Mouse (Mus musculus) neural tube, embryonic 10.5 days (tissue): ENCODE measurements around the gene Ivl.

Source experiments
- DNase-seq: peaks from one replicate; pipeline ENCODE4 v3.0.0-alpha.2; 2017; ENCODE audit warnings: low spot score; ENCODE audit errors: extremely low spot score

Gene Ivl

GRCm38 (mm10) chr3:92573449-92574041, at the start of gene Ivl:
Gene Ivl (minus strand): TSS chr3:92573735.
- no peak for DNase-seq

- DNase-seq = no peak
Observed at GRCm38 (mm10) chr3:92621560-92621959, 48.0 kb upstream of the Ivl start, which contains the start of gene Lce6a. Gene Lce6a (minus strand): TSS chr3:92621660.

- DNase-seq = no peak
Observed at GRCm38 (mm10) chr3:92609804-92610203, 36.3 kb upstream of the Ivl start.

GRCm38 (mm10) chr3:92607392-92607791, 33.9 kb upstream of the Ivl start, which contains the start of gene 2210017I01Rik:
Gene 2210017I01Rik (minus strand): TSS chr3:92607492.
- DNase-seq = no peak

- DNase-seq = no peak
Observed at GRCm38 (mm10) chr3:92602169-92602568, 28.6 kb upstream of the Ivl start.

- DNase-seq = no peak
Observed at GRCm38 (mm10) chr3:92600456-92600855, 26.9 kb upstream of the Ivl start.

- DNase-seq = no peak
Observed at GRCm38 (mm10) chr3:92599973-92600372, 26.4 kb upstream of the Ivl start.

- no peak for DNase-seq
Observed at GRCm38 (mm10) chr3:92598429-92598828, 24.9 kb upstream of the Ivl start.

GRCm38 (mm10) chr3:92588858-92589257, 15.3 kb upstream of the Ivl start, which contains the start of gene Smcp:
Gene Smcp (minus strand): TSS chr3:92588997.
- DNase-seq = no peak

- DNase-seq = no peak
Observed at GRCm38 (mm10) chr3:92587190-92587589, 13.7 kb upstream of the Ivl start.

- DNase-seq = no peak
Observed at GRCm38 (mm10) chr3:92585055-92585454, 11.5 kb upstream of the Ivl start.

- no peak for DNase-seq
Observed at GRCm38 (mm10) chr3:92583164-92583826, 9.8 kb upstream of the Ivl start.

GRCm38 (mm10) chr3:92579508-92579907, 6.0 kb upstream of the Ivl start:
- no peak for DNase-seq

- DNase-seq = no peak
Observed at GRCm38 (mm10) chr3:92578652-92579413, 5.3 kb upstream of the Ivl start.

- no peak for DNase-seq
Observed at GRCm38 (mm10) chr3:92572514-92573155, 900 bp downstream of the Ivl start.

GRCm38 (mm10) chr3:92568752-92569151, 4.8 kb downstream of the Ivl start:
- no peak for DNase-seq

- DNase-seq = no peak
Observed at GRCm38 (mm10) chr3:92565418-92565817, 8.1 kb downstream of the Ivl start.

GRCm38 (mm10) chr3:92534411-92534810, 39.1 kb downstream of the Ivl start, which contains the start of gene 2310046K23Rik:
Gene 2310046K23Rik (minus strand): TSS chr3:92534511.
- no peak for DNase-seq
